Mouse (Mus musculus) neutrophil, adult 83 days (primary cell): ENCODE data around the gene Fgf18. TPM values are rescaled to one million over a fixed set of nuclear protein-coding genes. Genes with fewer than 3 reads are reported as not detected.

Experiments
- total RNA-seq, 2 experiments: library from RNA; stranded (reverse); gene quantifications; one replicate each; pipeline ENCODE4 v1.2.4; 2023

Gene Fgf18
- total RNA-seq, result not detected

GRCm38 (mm10) chr11:33147171-33147571 lies at the start of gene Fgf18:
Gene Fgf18, minus strand, starts transcription at chr11:33147400.

DNA sequence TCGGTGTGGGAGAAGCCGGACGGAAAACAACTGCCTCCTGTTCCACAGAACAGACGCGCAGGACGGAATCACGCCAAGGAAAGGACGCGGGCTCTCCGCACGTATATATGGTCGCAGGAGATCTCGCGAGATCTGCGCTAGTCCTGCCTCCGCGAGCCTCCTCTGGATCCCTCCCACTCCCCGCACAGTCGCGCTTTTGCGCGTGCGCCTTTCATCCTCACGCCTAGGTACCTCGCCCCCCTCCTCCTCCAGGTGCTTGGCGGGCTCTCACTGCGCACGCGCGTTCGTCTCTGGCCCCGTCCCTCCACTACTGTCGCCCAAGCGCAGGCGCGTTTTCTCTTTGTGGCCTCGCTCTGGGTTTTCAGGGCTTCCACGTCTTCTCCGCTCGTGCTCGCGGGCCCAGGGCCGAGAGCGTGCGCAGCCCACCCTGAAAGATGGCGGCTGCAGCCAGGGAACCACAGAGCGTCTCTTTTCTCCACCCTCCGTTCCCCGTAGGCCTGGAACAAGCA lies 15.9 kb upstream of the Fgf18 start, which contains the start of gene Npm1:
Gene Npm1 (minus strand): TSS at position 209 of the 509 bp plus-strand sequence.

Other genes starting within 250 kb of the Fgf18 start
- gene Npm1, start 15.8 kb upstream of the Fgf18 start, total RNA-seq, result 100 to 1,000 TPM; 215 to 243 TPM
- gene Tlx3, start 56.2 kb upstream of the Fgf18 start, total RNA-seq, result not detected
- not detected for gene Gm12117, start 129.3 kb upstream of the Fgf18 start, total RNA-seq